Mouse (Mus musculus) heart, embryonic 14.5 days (tissue): ENCODE results near the gene Ap1m1. TPM values are rescaled to one million over a fixed set of nuclear protein-coding genes. Genes with fewer than 3 reads are reported as not detected.

Experiments used
- ATAC-seq: fragments of 200-750 bp; cut with Nextera tagmentation; 2 replicates; pipeline ENCODE4 v1.8.0; 2017; ENCODE audit warnings: low read depth, moderate TSS enrichment; ENCODE audit not compliant: insufficient number of reproducible peaks, insufficient read depth, low FRiP score
- H3K27ac ChIP-seq, 2 experiments: fragments of 200-500 bp in 1 of 2; fragments of 300-500 bp in 1 of 2; sonication (generic) in 1 of 2; replicated peaks in 1 of 2; 2 replicates each; pipeline ENCODE4 v1.5.1; 2012 to 2014; ENCODE audit warnings: low read depth in 2 of 2, low read length in 2 of 2, control low read depth in 1 of 2, mild to moderate bottlenecking in 1 of 2, mixed read lengths in 1 of 2; ENCODE audit not compliant: control insufficient read depth in 1 of 2, insufficient read depth in 1 of 2
- H3K27me3 ChIP-seq: fragments of 300-500 bp; sonication (generic); 2 replicates; pipeline ENCODE4 v1.6.1; 2014; ENCODE audit warnings: mild to moderate bottlenecking, low read length, control low read depth; ENCODE audit not compliant: control insufficient read depth, insufficient read depth
- H3K36me3 ChIP-seq: fragments of 300-500 bp; sonication (generic); 2 replicates; pipeline ENCODE4 v1.6.1; 2014; ENCODE audit warnings: mild to moderate bottlenecking, control low read depth, low read length, mixed read lengths; ENCODE audit not compliant: control insufficient read depth, insufficient read depth
- H3K4me1 ChIP-seq, 2 experiments: fragments of 200-500 bp in 1 of 2; fragments of 300-500 bp in 1 of 2; sonication (generic) in 1 of 2; 2 replicates each; pipeline ENCODE4 v1.6.1; 2012 to 2014; ENCODE audit warnings: low read length in 2 of 2, control low read depth in 1 of 2, mixed read lengths in 1 of 2; ENCODE audit not compliant: control insufficient read depth in 2 of 2, insufficient read depth in 2 of 2
- H3K4me2 ChIP-seq: fragments of 300-500 bp; sonication (generic); 2 replicates; pipeline ENCODE4 v1.6.1; 2014; ENCODE audit warnings: mild to moderate bottlenecking, low read length
- H3K4me3 ChIP-seq, 2 experiments: fragments of 200-500 bp in 1 of 2; fragments of 300-500 bp in 1 of 2; sonication (generic) in 1 of 2; 2 replicates each; pipeline ENCODE4 v1.5.1; 2012 to 2014; ENCODE audit warnings: low read length in 2 of 2, mild to moderate bottlenecking in 2 of 2, control low read depth in 1 of 2, low read depth in 1 of 2, moderate library complexity in 1 of 2; ENCODE audit not compliant: control insufficient read depth in 1 of 2, insufficient read depth in 1 of 2
- H3K9ac ChIP-seq: fragments of 300-500 bp; sonication (generic); 2 replicates; pipeline ENCODE4 v1.6.1; 2014; ENCODE audit warnings: mild to moderate bottlenecking, low read length
- H3K9me3 ChIP-seq: fragments of 300-500 bp; sonication (generic); 2 replicates; pipeline ENCODE4 v1.6.1; 2016; ENCODE audit warnings: low read length, control low read depth; ENCODE audit not compliant: control insufficient read depth
- WGBS: fragments of 180-500 bp; shearing (Covaris S2); extraction: QIAGEN DNeasy Blood & Tissue Kit; methylation state at CpG from one replicate; pipeline ENCODE4 v1.1.7; 2014; 5-methylcytosine and 5-hydroxymethylcytosine counted together
- polyA plus RNA-seq: library from polyadenylated mRNA; unstranded; fragments of >200 nt; fragmentation: Nextera tagmentation; extraction: Ambion mirVana; gene quantifications from 2 replicates; pipeline ENCODE4 v1.2.1, GENCODE M21; 2014

The Ap1m1 gene
- polyA plus RNA-seq, 1 experiment from 2014 or later: 108 TPM

DNA sequence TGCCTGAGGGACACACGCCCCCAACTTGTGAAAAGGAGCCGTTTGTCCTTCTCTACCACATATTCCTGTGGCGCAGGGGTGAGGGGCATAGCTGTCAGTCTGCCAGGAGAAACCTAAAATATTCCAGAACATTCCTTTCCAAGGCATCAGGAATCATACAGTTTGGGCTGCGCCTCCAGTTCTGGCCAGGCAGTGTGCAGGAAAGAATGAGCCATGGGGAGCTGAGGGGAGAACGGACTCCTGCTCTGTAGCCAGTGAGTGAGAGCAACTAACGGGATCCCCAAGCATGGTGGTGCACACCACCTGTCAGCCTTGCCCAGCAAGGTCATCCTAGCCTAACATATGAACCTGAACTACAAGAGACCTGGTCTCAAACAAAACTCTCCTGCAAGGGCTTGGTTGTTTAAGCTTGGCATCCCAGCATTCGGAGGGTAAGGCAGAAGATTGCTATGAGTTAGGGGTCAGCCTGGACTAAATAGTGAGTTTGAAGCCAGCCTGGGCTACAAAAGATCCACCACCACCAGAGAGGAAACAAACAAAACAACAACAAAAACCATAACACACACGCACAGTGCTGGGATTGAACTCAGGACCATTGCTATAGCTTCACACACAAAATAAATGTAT, 63.3 kb downstream of the Ap1m1 start:
- 49% methylated on average over 8 of the region's 8 CpGs for WGBS
- Histone ChIP-seq H3K36me3 (no peaks in the 10 kb centered on the region), H3K4me3 (no peak overlapping the region), H3K9ac (peak overlapping the region; percentile 45; the same call in 1 of the 2 replicates), H3K4me1 (peaks cover 12 to 14% of the 10 kb centered on the region in 2 experiments), H3K9me3 (no peaks in the 10 kb centered on the region), H3K4me2 (no peak overlapping the region), H3K27ac (peak overlapping the region; percentile 72 to 78), H3K27me3 (no peaks in the 10 kb centered on the region)
- ATAC-seq: no peak; the same call in 1 of the 2 replicates

DNA sequence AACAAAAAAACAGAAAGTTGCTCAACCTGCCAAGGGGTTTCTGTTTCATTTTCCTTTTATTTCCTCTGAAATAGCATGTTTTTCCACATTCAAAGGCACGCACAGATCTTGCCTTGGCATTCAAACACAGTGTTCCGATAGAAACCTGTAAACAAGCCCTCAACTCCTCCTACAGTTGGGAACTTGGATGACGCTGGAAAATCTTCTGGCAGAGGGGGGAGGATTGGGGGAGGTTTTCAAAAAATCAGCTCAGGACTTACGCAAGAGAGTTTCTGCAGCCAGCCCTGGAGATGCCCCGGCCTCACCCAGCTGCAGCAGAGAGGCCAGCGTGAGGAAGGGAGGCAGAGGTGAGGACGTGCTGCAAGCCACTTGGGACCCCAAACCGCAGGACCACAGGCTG, 63.8 kb downstream of the Ap1m1 start:
- Histone ChIP-seq H3K9me3 (no peaks in the 10 kb centered on the region), H3K4me1 (peaks cover 13 to 17% of the 10 kb centered on the region in 2 experiments), H3K4me2 (no peak overlapping the region), H3K27ac (peak overlapping the region in 1 of 2 experiments; percentile 72; a peak in 2 of 4 replicates), H3K36me3 (no peaks in the 10 kb centered on the region), H3K4me3 (no peak overlapping the region), H3K9ac (no peak overlapping the region), H3K27me3 (no peaks in the 10 kb centered on the region)
- ATAC-seq: peak; percentile 54; the same call in 1 of the 2 replicates
- WGBS: 45% methylated on average over 8 of the region's 8 CpGs

- no peaks in the 10 kb centered on the region for H3K27me3 ChIP-seq
- no peak within 1 kb of the TSS for H3K9ac ChIP-seq
- no peaks in the 10 kb centered on the region for H3K36me3 ChIP-seq
- H3K4me1 ChIP-seq: peaks cover 23% of the 10 kb centered on the region in 2 experiments
- no peaks in the 10 kb centered on the region for H3K9me3 ChIP-seq
- no peak within 1 kb of the TSS for H3K27ac ChIP-seq
- no peak within 1 kb of the TSS for H3K4me3 ChIP-seq
- no peak within 1 kb of the TSS for H3K4me2 ChIP-seq
- ATAC-seq: no peak
- 70% methylated on average over 15 of the region's 16 CpGs for WGBS
Measured at GRCm38 (mm10) chr8:72305210-72305905, 65.5 kb downstream of the Ap1m1 start, which contains the start of gene Gm10282. Gene Gm10282, minus strand, starts transcription at chr8:72305260.

GRCm38 (mm10) chr8:72306913-72307312, 67.1 kb downstream of the Ap1m1 start:
- 88% methylated on average over 5 of the region's 5 CpGs for WGBS
- H3K4me2 ChIP-seq: no peak overlapping the region
- no peak overlapping the region for H3K27ac ChIP-seq
- H3K4me1 ChIP-seq: peaks cover 28 to 32% of the 10 kb centered on the region in 2 experiments
- H3K27me3 ChIP-seq: no peaks in the 10 kb centered on the region
- ATAC-seq: no peak
- H3K4me3 ChIP-seq: no peak overlapping the region
- H3K36me3 ChIP-seq: no peaks in the 10 kb centered on the region
- H3K9me3 ChIP-seq: no peaks in the 10 kb centered on the region
- no peak overlapping the region for H3K9ac ChIP-seq

Other genes with a start within 250 kb of the Ap1m1 start
- 0.73 and 1.7 TPM in 2 replicates for gene Cyp4f18, start 230.4 kb upstream of the Ap1m1 start, polyA plus RNA-seq
- gene Olfr372, start 198.8 kb upstream of the Ap1m1 start, polyA plus RNA-seq: not detected in 2 replicates
- gene Olfr373, start 156.8 kb upstream of the Ap1m1 start, polyA plus RNA-seq: not detected in 2 replicates
- not detected in 2 replicates for gene Olfr374, start 133.0 kb upstream of the Ap1m1 start, polyA plus RNA-seq
- gene Tpm4, start 105.0 kb upstream of the Ap1m1 start, polyA plus RNA-seq: 305 and 318 TPM in 2 replicates
- gene Rab8a, start 78.8 kb upstream of the Ap1m1 start, polyA plus RNA-seq: 57.8 and 58.2 TPM in 2 replicates
- gene Hsh2d, start 50.4 kb upstream of the Ap1m1 start, polyA plus RNA-seq: not detected in 2 replicates
- gene Cib3, start 27.2 kb upstream of the Ap1m1 start, polyA plus RNA-seq: not detected in 2 replicates
- gene Gm11034, start 26.4 kb upstream of the Ap1m1 start, polyA plus RNA-seq: not detected in 2 replicates
- gene Fam32a, start 20.3 kb upstream of the Ap1m1 start, polyA plus RNA-seq: 39.6 and 42.3 TPM in 2 replicates
- gene Gm10282, start 65.2 kb downstream of the Ap1m1 start, polyA plus RNA-seq: 17.9 and 18.1 TPM in 2 replicates
- 22.0 and 24.1 TPM in 2 replicates for gene Klf2, start 79.0 kb downstream of the Ap1m1 start, polyA plus RNA-seq
- 39.4 and 44.1 TPM in 2 replicates for gene Eps15l1, start 181.4 kb downstream of the Ap1m1 start, polyA plus RNA-seq
- gene Calr3, start 203.9 kb downstream of the Ap1m1 start, polyA plus RNA-seq: 1.6 TPM in 2 replicates
- 8.1 and 9.4 TPM in 2 replicates for gene 1700030K09Rik, start 203.9 kb downstream of the Ap1m1 start, polyA plus RNA-seq
- gene Cherp, start 235.2 kb downstream of the Ap1m1 start, polyA plus RNA-seq: 30.9 and 34.7 TPM in 2 replicates